Mouse (Mus musculus): Measurements from ENCODE around the gene Hkdc1. TPM values are rescaled to one million over a fixed set of nuclear protein-coding genes. Genes with fewer than 3 reads are reported as not detected.

Hkdc1 gene
- total RNA-seq, 2 experiments from 2014 or later: not detected

Other genes with a start within 250 kb of the Hkdc1 start
- gene Tspan15, start 191.2 kb downstream of the Hkdc1 start, total RNA-seq (2015): 0.15 and 0.49 TPM in 2 replicates
- 0.21 TPM in 1 of 2 replicates, not detected in the other for gene Tspan15, start 191.2 kb downstream of the Hkdc1 start, total RNA-seq (2017)
- gene Tacr2, start 170.1 kb downstream of the Hkdc1 start, total RNA-seq (2015): not detected in 2 replicates
- not detected in 2 replicates for gene Tacr2, start 170.1 kb downstream of the Hkdc1 start, total RNA-seq (2017)
- gene Hk1, start 42.6 kb downstream of the Hkdc1 start, total RNA-seq (2015): 30.9 and 37.2 TPM in 2 replicates
- gene Hk1, start 42.6 kb downstream of the Hkdc1 start, total RNA-seq (2017): 86.2 and 116 TPM in 2 replicates
- 1.6 and 2.0 TPM in 2 replicates for gene 4930507D05Rik, start 27.0 kb upstream of the Hkdc1 start, total RNA-seq (2015)
- 1.1 and 2.0 TPM in 2 replicates for gene 4930507D05Rik, start 27.0 kb upstream of the Hkdc1 start, total RNA-seq (2017)
- 38.1 and 47.5 TPM in 2 replicates for gene Supv3l1, start 27.2 kb upstream of the Hkdc1 start, total RNA-seq (2015)
- gene Supv3l1, start 27.2 kb upstream of the Hkdc1 start, total RNA-seq (2017): 41.8 and 46.6 TPM in 2 replicates
- 64.3 and 75.4 TPM in 2 replicates for gene Vps26a, start 64.3 kb upstream of the Hkdc1 start, total RNA-seq (2015)
- 78.1 and 84.2 TPM in 2 replicates for gene Vps26a, start 64.3 kb upstream of the Hkdc1 start, total RNA-seq (2017)
- gene Srgn, start 105.0 kb upstream of the Hkdc1 start, total RNA-seq (2015): 4,537 and 5,213 TPM in 2 replicates
- gene Srgn, start 105.0 kb upstream of the Hkdc1 start, total RNA-seq (2017): 2,549 and 3,020 TPM in 2 replicates
- 18.7 and 26.5 TPM in 2 replicates for gene Kif1bp, start 156.0 kb upstream of the Hkdc1 start, total RNA-seq (2015)
- 14.8 and 19.4 TPM in 2 replicates for gene Kif1bp, start 156.0 kb upstream of the Hkdc1 start, total RNA-seq (2017)
- 115 and 119 TPM in 2 replicates for gene Ddx21, start 179.8 kb upstream of the Hkdc1 start, total RNA-seq (2015)
- gene Ddx21, start 179.8 kb upstream of the Hkdc1 start, total RNA-seq (2017): 148 and 187 TPM in 2 replicates
- gene Ddx50, start 228.7 kb upstream of the Hkdc1 start, total RNA-seq (2015): 112 and 121 TPM in 2 replicates
- gene Ddx50, start 228.7 kb upstream of the Hkdc1 start, total RNA-seq (2017): 98.4 and 111 TPM in 2 replicates

Measured in megakaryocyte progenitor cell, adult 5-6 weeks (primary cell).